Mouse (Mus musculus): ENCODE data around the gene Plet1.

DNA sequence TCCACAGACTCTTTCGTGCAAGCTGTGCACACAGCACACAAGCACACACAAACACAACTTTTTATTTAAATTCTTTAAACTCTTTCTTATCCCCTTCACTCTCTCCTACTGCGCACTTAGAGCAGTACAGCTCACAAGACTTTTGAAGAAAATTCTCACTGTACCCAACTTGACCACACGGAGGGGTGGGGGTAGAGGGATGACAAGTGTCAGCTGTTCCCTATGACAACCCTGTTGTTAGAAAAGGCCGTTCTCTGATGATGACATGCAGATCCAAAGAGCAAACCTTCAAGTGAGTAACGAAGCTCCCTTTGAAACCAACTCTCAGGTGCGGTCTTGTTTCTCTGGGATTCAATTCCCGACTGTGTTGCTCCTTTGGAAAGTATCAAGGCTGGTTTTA lies 33.5 kb downstream of the Plet1 start:
- no peak for TF ChIP-seq CTCF (conservative IDR thresholded peaks at IDR 0.05 in 1 of 2, IDR thresholded peaks at IDR 0.05 in 1 of 2; ENCODE audit: low read depth in 2 of 2, low read length in 2 of 2)
- TF ChIP-seq EP300 (IDR thresholded peaks at IDR 0.05; ENCODE audit: low read length): no peak
- TF ChIP-seq POLR2A (IDR thresholded peaks at IDR 0.05; ENCODE audit: low read depth, low read length): no peak
- TF ChIP-seq ZNF384 (IDR thresholded peaks at IDR 0.05; ENCODE audit: low read depth, low read length): no peak
- no peak for TF ChIP-seq E2F4 (IDR thresholded peaks at IDR 0.05; ENCODE audit: insufficient replicate concordance, low read depth, low read length)
- TF ChIP-seq MAX (IDR thresholded peaks at IDR 0.05; ENCODE audit: low read length): no peak
- no peak for TF ChIP-seq ZKSCAN1 (IDR thresholded peaks at IDR 0.05; ENCODE audit: borderline replicate concordance, low read depth, low read length)
- TF ChIP-seq KAT2A (IDR thresholded peaks at IDR 0.05; ENCODE audit: insufficient replicate concordance, low read length): no peak
- peak; percentile 43; the same call in 1 of the 2 replicates for TF ChIP-seq BHLHE40 (IDR thresholded peaks at IDR 0.05; ENCODE audit: low read depth, low read length)
- TF ChIP-seq ETS1 (conservative IDR thresholded peaks at IDR 0.05; ENCODE audit: low read depth, low read length): no peak
- no peak for TF ChIP-seq ELF1 (IDR thresholded peaks at IDR 0.05; ENCODE audit: low read depth, low read length)
- TF ChIP-seq UBTF (IDR thresholded peaks at IDR 0.05; ENCODE audit: low read depth, low read length): no peak
- no peak for TF ChIP-seq HCFC1 (IDR thresholded peaks at IDR 0.05; ENCODE audit: low read depth, low read length)

Data from CH12.LX (cell line).